Mouse (Mus musculus): Measurements from ENCODE around the gene Gimap7. TPM values are rescaled to one million over a fixed set of nuclear protein-coding genes. Genes with fewer than 3 reads are reported as not detected.
A peak's percentile ranks its signal among the peaks of the same experiment; 100 is the strongest.

The Gimap7 gene
- total RNA-seq, 2 experiments from 2014 or later, result not detected

DNA sequence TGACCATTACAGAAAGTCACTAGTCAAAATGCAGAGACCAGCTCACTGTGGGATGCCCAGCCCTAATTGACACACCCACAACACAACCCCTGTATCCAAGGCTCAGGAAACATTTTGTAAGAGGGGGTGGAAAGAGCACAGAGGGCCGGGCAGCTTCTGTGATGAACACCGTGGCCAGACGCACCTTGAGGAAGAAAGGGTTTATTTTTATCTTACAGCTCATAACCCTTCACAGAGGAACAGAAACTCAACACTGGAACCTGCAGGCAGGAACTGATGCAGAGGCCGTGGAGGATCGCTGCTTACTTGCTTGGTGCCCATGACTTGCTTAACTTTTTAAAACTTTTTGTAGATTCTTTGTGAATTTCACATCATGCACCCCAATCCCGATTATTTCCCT is 25.5 kb upstream of the Gimap7 start:
- DNase-seq, result no peak

DNA sequence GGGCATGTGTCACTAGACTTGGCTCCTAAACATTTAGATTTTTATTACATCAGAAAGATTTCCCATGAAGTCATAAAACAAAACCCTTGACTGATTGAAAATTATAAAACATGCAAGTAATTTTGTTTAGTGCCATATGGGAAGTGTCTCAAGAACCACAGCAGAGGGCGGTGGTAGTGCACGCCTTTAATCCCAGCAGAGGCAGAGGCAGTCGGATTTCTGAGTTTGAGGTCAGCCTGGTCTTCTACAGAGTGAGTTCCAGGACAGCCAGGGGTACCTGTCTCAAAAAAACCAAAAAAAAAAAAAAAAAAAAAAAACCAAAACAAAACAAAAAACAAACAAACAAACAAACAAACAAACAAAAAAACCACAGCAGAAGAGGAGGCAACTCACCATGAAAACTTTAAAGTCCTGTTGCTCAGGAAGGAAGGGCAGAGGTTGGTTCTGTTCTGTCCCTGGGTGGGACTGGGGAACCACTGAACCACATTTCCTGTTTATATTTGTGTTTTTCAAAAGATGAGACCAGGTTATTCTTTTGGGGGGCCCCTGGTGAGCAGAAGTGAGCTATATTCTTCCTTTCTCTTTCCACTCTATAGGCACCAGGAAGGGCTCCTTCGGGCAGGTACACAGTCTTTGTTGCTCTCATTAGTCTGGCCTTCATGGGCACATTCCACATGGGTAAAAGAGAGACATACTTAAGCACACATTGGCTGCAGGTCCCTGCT is 21.4 kb upstream of the Gimap7 start:
- DNase-seq, result no peak

DNA sequence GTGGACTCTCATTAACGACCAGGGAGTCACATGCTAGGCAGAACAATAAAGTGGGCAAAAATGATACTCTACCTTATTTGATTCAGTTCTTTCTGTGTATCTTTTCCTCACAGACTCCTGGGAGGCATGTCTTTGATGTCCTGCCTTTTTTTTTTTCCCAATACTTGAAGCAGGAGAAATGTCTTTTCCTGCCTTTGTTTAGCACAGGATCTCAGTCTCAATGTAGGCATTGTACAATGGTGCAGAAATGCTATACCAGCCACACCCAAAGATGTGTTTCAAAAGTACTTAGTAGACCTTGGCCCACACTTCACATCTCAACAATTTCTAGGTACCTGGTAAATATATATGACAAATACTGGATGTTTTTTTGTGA is 20.9 kb upstream of the Gimap7 start:
- DNase-seq, result no peak

DNA sequence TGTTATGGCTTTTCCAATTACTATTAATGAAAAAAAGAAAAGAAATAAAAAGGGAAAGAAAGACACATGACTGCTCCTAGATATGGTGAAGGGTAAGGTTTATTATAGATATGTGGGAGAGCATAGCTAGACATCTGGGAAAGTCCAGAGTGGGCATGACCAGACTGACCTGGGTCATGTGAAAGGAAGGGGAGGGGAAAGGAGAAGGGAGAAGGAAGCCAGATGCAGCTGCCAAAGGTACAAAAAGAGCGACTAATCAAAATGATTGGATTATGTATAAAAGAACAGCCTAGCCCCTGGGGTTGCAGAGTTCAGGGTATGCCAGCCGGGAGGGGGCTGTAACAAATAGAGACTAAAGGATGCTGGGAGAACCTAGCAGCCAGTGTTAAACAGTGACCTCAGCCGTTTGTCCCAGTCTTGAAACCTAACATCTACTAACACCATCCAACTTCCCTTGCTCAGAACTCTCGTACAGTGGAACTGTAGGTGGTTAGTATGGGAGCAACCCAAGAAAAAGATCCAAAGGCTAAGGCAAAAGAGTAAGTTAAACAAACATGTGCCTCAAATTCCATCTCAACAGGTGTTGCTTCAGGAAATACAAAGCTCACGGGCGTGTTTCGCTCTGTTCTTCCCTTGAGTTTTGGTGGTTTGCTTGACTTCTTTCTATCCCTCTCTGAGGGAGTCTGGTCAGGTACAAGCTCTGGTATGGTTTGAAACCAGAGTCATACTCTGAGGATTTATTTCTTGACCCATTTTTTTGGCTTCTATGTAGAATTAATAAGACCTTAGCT is 20.2 kb upstream of the Gimap7 start:
- DNase-seq, result no peak

DNA sequence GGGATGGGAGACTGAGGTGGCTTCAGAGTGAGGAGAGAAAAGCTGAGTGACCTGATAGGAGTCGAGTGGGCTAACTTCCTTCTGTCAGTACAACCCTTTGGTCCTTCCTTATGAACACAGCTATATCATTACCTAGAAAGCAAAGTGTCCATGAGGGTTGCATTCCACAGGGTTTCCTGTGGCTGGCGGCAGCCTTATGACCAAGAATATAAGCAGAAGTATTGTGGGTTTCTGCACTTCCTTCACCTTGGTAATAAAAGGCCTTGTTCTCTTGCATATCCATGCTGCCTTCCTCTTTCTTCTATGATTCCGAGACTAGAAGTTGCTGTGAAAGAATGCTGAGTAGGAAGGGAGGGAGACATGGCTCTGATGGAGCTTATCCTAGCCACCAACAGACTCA is 19.5 kb upstream of the Gimap7 start:
- DNase-seq, result no peak

DNA sequence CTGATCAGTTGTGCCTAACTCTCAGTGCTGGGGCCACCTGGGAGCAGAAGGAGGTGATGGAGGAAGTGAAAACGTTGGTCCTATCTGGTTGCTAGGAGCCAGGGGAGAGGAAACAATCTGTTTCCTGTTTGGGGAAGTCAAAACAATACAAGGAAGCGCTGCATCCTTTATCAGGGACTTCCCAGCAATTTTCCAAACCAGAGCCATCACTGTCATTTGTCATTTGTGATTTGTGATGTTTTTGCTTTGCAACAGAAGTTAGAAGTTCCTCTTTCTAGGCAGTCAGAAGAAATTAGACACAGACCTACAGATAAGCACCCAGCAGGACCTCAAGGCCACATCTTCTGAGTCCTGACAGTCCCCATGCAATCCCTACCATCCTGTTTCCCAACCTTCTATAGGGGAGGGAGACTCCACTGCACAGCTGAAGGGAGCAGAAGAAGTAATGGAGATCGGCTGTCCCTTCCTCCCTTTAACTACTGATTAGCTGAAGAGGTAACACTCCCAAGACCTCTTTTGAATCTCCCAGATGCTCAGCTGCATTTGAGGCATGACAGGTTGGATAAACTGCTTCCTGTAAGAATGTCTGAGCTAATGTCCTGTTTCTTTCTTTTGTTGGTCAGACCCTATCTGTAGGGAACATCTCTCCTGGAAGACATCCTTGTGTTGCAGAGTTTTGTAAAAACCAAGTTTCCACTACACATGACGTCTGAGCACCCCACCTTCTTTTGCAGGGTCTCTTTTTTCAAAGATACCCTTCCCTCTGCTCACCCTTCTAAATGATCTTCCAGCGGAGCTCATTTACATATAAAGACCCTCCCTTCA is 18.0 kb upstream of the Gimap7 start:
- peak; percentile 39 for DNase-seq

DNA sequence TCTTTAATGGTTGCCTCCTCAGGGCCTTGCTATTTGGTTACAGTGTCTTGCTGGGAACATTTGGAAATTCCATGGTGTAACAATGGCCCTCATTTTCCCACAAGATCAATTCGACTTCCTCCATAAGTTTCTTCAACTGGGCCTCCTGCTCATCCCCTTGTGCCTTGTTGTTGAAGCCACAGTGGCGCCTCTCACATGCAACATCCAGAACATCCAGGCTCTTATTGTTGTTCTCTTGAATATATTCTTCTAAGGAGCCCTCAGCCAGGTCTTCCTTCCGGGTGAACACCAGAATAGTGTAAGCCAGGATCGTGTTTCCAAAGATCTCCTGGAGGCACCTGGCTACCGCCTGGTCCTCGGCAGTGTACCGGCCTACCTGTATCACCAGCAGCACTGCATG is 16.3 kb upstream of the Gimap7 start:
- DNase-seq, result no peak

DNA sequence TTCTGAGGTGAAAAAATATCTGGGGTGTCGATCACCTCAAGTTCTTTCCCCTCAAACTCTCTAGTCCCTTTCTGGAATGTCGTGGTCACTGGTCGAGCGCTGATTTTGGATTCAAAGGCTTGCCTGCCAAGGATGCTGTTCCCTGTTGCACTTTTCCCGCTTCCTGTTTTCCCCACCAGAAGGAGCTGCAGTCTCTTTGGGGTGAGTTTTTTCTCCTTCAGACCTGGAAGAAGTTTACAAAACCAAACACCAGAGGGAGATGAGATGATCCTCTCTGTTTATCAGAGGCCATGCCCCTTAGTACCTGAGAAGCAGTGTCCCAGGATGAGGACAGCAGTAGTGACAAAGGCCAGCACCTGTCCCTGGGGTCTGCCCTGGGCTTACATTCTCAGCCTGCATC is 15.8 kb upstream of the Gimap7 start:
- no peak for DNase-seq

DNA sequence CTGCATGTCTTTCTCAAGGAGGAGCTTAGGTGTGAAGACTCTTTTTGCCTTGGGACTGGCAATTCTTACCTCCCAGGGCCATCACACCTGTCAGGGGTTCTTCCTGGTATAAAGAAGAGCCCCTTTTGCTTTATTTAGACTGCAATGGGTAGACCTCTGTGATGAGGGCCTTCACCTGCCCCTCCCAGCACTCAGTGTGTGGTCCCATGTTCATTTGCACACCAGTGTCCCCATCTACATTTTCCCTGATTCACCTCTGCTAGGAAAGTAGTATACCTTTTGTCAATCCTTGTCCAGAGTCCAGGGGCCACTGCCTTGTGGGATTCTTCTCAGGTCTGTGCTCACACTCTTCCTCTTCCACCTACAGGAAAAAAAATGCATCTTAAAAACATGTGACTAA is 14.3 kb upstream of the Gimap7 start:
- DNase-seq, result no peak

DNA sequence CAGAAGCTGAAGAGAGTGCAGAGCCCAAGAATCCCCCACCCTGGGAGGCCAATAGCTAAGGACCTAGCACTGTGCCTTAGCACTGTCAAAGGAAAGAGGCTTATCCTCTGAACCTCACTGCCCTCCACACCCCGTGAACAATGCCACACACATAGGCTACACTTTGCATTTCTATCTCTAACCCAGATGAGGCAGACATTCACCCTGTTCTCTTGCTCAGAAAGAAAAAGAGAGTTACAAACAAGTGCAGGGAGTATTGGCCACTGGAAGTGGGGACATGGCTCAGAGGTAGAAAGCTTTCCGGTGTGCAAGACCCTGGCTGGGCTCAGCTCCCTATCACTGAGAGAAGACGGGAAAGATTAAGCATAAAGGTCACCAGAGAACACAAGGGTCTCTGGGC is 12.3 kb upstream of the Gimap7 start:
- no peak for DNase-seq

DNA sequence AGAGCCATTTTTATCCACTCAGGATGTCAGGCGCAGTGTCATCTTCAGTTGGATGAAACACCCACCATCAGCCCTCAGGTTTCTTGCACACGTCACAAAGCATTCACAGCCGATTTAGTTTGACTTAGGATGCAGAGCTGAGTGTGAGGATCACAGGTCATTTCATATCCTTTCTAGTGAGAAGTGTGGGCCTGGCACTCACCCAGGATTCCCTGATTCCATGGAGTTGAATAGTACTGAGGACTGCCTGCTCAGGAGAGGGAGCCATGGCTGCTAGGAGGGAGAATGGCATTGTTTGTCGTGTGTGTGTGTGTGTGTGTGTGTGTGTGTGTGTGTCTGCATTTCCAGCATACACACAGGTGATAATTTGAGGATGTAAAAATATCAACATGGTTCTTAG is 1.9 kb downstream of the Gimap7 start:
- DNase-seq, result no peak

DNA sequence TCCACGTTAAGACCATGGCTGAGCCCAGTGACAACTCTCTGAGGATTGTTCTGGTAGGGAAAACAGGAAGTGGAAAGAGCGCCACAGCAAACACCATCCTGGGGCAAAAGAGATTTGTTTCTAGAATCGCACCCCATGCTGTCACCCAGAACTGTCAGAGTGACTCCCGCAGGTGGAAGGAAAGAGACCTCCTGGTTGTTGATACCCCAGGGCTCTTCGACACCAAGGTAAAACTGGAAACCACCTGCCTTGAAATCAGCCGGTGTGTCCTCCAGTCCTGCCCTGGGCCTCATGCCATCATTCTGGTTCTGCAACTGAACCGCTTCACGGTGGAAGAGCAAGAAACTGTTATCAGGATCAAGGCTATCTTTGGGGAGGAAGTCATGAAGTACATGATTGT is 5.0 kb downstream of the Gimap7 start:
- no peak for DNase-seq

DNA sequence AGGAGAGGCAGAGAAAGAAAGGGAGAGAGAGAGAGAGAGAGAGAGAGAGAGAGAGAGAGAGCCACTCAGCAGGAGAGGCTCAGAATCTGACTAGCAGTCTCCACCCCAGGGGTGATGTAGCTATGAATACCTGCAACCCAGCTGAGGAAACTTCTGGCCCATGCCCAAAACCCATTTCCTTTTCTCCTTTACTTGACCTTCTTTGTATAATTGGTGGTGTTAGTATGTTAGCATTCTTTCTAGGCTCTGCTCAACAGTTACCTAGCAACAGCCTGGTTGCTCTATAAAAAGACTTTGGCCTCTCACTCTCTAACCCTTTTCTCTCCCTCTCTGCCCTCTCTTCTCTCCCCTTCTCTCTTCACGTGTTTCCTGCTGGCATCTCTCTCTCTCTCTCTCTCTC is 7.1 kb downstream of the Gimap7 start:
- no peak for DNase-seq

DNA sequence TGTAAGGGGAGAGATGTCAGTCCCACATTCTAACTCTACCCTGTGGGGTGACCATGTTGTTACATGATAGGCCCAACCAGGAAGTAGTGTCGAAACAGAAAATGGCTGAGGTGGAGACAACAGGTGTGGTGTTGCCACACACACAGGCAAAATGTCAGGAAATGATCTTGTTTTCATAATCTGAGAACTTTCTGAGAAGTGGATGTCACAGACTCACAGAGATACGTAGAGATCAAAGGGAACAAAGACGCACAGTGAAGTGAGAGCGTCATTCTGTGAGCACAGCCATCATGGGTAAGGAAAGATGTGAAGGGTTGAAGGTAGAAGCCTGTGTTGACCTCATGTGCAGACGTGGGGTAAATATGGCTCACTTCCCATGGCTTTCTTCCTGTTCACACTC is 9.3 kb downstream of the Gimap7 start:
- no peak for DNase-seq

DNA sequence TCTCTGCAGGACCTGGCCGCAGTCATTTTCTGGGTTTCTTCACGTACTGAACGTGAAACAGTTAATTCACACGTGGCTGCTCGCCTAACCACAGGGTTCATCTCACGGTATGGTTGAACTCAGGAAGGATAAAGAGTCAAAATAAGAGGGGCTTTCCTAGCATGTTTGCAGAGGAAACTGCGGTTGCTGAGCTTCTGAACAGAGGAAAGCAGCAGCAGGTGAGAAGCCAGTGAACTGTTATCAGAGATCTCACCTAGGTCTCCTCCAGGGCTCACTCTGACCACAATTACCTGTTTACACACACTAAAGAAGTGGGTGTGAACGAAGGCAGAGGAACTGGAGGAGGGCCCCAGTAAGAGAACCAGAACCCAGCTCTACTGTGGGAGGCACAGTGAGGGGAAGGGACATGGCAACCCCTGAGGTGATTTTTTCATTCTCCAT is 14.5 kb downstream of the Gimap7 start:
- DNase-seq, result no peak

DNA sequence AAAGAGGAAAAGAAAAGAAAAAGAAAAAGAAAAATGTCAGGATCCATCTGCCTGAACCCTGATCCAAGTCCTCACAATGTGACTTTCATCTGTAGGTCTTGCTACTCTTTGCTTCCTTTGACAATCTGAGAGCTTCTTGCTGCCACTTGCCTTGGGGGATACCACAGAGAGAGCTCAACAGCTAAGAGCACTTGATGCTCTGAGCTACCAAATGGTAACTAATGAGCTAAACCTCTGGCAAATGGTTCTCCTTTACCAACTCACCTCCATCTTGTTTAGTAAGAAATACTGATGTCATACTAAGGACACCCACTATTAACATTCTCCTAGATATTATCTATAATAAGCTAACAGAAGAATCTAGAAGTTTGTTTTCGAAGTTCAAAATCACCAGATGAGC is 15.2 kb downstream of the Gimap7 start:
- DNase-seq, result no peak

DNA sequence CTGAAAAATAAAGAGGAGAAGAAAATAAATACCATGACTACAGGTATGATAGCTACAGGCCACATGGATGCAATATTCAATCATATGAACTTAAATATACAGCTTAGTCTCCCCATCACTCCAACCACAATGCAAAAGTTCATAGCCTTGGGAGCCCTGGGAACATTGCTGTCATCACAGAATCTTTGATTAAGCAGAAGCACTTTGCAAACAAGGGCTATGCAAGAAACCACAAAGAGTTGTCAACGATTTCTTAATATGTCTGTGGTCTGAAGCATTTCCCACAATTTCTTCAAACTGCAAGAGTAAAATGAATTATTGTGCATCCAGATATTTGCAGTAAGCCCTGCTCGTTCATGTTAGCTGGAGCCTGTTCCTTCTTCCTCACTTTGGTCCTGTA is 18.6 kb downstream of the Gimap7 start:
- DNase-seq, result no peak

DNA sequence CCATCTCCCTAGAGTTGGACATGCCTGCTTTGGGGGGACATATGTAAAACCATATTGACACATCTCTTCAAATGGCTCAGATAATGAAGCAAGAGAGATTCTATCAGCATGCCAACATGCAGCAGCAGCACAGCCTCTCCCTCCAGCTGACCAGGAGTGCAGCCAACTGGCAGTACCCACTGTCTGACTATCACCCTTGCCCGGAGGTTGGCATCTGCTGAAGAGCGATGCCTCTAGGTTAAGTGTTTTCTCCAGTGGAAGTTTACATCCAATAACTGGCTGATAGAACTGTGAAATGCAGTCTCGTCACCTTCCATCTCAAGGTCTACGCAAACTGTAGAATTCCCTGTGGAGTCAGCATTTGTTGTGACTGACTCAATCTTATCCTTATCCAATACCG is 19.3 kb downstream of the Gimap7 start:
- no peak for DNase-seq

DNA sequence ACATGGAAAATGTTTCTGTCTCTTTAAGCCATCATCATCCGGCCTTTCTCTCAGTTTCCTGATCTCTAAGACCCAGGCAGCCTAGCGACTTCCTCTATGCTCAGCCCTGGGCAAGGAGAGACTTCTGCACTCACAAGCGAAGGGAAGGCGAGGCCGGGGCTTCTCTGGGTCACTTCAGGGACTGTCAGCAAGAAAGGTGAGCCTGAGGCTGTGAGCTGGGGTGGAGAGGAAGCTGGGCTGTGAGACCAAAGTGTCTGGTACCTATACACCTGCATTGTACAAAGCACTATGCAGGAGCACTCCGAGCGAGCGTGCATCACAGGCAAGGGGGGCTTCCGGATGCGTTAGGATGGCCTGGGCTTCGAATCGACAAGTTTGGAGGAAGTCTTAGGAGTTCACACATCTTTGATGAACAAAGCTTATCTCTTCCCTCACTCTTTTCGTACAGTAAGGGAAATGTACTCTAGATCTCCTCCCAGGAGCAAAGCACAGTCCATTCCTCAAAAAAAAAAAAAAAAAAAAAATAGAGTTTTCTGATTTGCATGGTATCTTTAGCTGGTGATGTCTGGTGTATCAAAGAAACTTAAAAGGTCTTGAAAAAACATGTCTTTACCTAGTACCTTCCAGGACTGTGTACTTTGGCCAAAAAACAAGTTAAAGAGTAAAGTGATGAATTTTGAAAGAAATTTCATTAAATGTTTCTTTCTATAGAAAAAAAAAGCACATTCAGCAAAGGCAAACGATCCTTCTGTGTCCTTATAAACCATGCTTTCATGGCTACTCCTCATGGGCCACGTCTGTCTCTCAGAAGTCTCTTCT is 20.7 kb downstream of the Gimap7 start, which contains the start of gene Gimap1:
Gene Gimap1, plus strand, starts transcription at position 94 of the 819 bp plus-strand sequence.
- peak; percentile 38 for DNase-seq

DNA sequence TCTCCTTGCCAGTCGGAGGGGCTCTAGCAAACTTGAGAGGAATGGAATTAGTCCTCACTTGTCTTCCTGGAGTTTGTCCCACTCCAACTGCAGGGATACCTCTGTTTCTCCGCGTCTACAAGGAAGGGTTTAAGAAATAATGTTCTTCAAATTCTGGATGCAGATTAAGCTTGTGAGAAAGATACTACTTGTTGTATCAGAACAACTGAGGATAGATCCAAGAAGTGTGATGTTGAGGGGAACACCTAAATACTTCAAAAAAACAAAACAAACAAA is 21.3 kb downstream of the Gimap7 start:
- DNase-seq, result no peak

DNA sequence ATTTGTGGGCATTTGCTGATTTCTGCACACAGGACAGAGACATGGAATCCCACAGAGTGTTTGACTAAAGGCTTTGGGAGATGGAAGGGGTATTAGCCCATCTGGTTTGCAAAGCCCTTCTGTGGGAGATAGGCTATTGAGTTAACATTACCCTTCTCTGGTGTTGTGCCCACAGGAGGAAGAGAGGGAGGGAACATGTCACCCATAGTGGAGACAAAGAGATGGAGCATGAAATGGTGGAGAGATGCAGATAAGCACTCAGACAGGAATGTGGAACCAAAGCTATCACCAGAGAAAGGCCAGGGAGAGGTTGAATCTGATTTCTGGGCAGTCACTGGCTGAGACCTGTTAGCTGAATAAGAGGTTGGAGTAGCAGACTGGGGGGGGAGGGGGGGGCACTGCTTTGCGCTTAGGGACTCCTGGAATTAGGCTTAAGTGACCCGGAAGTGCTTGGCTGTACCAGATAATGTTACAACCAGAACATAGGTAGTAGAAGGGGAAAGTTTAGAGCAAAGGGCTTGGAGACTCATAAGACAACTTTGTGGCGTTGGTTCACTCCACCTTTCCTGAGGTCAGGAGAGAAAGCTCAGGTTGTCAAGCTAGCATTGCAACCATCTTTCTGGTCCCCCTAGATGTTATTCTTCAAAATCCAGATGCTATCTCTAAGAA is 22.2 kb downstream of the Gimap7 start:
- DNase-seq, result no peak

DNA sequence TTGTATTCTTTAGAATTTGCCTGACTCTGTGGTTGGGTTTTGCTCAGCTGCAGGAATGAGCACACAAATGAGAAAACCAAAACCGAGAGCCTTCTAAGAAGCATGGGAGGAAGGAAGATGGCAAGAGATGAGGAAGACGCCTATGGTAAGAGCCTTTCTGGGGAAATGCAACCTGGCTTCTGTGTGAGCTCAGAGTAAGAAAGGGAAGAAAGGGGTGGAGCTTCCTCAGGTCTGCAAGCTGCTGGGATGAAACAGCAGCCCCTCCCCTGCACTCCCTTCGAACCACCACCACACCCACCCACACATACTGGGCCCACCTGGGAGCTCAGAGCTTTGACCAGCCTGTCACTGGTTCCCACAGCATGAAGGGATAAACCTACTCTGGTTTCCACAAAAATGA is 22.9 kb downstream of the Gimap7 start:
- no peak for DNase-seq
